Mouse (Mus musculus): ENCODE data around the gene Cisd1.
"Not testable (repeated sequence)": the region's sequence is repeated elsewhere in the genome, so short reads cannot be mapped to it uniquely, and the experiment has no call there.

DNA sequence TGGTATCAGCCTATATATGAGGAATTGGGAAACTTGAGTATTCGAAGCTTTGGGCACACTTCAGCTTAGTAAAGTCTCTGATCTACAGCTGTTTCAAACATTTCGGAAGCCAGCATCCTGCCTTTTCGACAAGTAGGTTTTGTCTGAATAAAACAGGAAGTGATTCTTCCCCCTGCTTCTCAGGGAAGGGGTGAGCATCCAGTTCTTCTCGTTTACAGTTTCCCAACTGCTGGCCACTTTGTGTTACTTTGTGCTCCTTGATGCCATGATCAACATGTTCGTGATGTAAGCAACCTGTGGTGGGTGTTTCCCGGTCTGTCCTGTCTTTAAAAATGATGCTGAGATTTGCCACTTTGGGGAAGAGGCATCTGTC is 38.8 kb upstream of the Cisd1 start:
- TF ChIP-seq POLR2A (IDR thresholded peaks at IDR 0.05; ENCODE audit: extremely low read depth, insufficient read depth, low read length); CTCF (IDR thresholded peaks at IDR 0.05; ENCODE audit: low read depth, low read length): not testable (repeated sequence)
